Mouse (Mus musculus): Measurements from ENCODE around the gene Pld1. TPM values are rescaled to one million over a fixed set of nuclear protein-coding genes. Genes with fewer than 3 reads are reported as not detected.
A peak's percentile ranks its signal among the peaks of the same experiment; 100 is the strongest.

The Pld1 gene
- polyA plus RNA-seq, 1 experiment from 2014 or later: 8.6 TPM

DNA sequence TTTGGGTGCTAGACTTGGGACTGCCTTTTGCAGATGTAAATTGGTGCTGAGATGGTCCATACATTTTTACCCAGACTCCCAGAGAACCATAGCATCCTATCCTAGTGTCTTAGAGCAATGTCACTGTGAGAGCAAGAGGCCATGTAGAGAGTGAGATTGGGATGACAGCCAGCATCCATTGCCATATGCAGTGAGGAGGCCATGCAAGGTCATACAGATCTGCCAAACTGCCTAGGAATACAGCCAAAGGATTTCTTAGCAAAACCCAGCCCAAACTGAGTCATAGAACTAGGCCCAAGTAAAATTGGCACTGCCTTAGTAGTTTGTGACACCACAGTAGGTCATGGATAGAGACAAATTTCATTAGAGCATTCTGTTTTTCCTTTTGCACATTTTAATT lies 206.2 kb downstream of the Pld1 start:
- H3K9ac ChIP-seq (ENCODE audit: low read depth, low read length): no peak overlapping the region
- no peaks in the 10 kb centered on the region for H3K27me3 ChIP-seq (replicated peaks; ENCODE audit: control insufficient read depth, insufficient read depth, low read length)
- no peak overlapping the region for H3K4me2 ChIP-seq (ENCODE audit: low read depth, low read length)
- no peaks in the 10 kb centered on the region for H3K4me1 ChIP-seq (ENCODE audit: control insufficient read depth, insufficient read depth, low read length)
- no peak for ATAC-seq (ENCODE audit: low read depth)
- no peak overlapping the region for H3K4me3 ChIP-seq (ENCODE audit: low read depth, low read length)
- no peaks in the 10 kb centered on the region for H3K36me3 ChIP-seq (ENCODE audit: control insufficient read depth, insufficient read depth, low read length)
- no peak overlapping the region for H3K27ac ChIP-seq (replicated peaks; ENCODE audit: low read depth, low read length)
- DNase-seq (ENCODE audit: low spot score): no peak
- no peaks in the 10 kb centered on the region for H3K9me3 ChIP-seq (ENCODE audit: control insufficient read depth, low read length)

- Histone ChIP-seq H3K27me3 (replicated peaks; ENCODE audit: control insufficient read depth, insufficient read depth, low read length) (no peaks in the 10 kb centered on the region), H3K9ac (ENCODE audit: low read depth, low read length) (no peak overlapping the region), H3K27ac (replicated peaks; ENCODE audit: low read depth, low read length) (no peak overlapping the region), H3K4me3 (ENCODE audit: low read depth, low read length) (no peak overlapping the region), H3K9me3 (ENCODE audit: control insufficient read depth, low read length) (no peaks in the 10 kb centered on the region), H3K4me1 (ENCODE audit: control insufficient read depth, insufficient read depth, low read length) (no peaks in the 10 kb centered on the region), H3K36me3 (ENCODE audit: control insufficient read depth, insufficient read depth, low read length) (no peaks in the 10 kb centered on the region), H3K4me2 (ENCODE audit: low read depth, low read length) (no peak overlapping the region)
- ATAC-seq (ENCODE audit: low read depth): no peak
- WGBS: 86% methylated on average over 3 of the region's 3 CpGs
- DNase-seq (ENCODE audit: low spot score): no peak
Measured at GRCm38 (mm10) chr3:28145461-28145860, 207.0 kb downstream of the Pld1 start.

DNA sequence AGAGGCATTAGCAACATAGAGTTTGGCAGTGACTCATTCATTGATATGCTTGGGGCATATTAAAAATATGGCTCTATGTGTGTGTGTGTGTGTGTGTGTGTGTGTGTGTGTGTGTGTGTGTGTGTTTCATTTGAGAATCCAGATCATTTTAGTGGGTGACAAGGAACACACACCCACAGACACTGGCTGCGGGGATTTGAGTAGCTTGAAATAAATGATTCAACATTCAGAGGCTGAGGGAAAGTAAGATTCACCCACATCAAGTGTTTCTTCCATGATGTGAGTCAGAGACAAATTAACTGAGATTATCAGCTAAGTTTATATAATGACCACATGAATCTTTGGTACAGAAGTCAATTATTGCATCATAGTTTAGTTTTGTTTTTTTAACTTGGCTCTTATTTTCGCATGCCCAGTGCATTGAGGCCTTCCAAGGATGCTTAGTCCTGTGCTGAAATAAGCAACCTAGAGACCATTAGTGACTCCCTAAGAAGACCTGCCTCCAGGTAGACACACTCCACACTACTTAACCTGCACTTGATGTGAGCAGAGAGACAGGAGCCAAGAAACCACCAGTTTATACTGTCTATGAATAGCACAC lies 211.3 kb downstream of the Pld1 start:
- no peak overlapping the region for H3K27ac ChIP-seq (replicated peaks; ENCODE audit: low read depth, low read length)
- H3K27me3 ChIP-seq (replicated peaks; ENCODE audit: control insufficient read depth, insufficient read depth, low read length): no peaks in the 10 kb centered on the region
- 92% methylated on average over 2 of the region's 2 CpGs for WGBS
- no peaks in the 10 kb centered on the region for H3K36me3 ChIP-seq (ENCODE audit: control insufficient read depth, insufficient read depth, low read length)
- DNase-seq (ENCODE audit: low spot score): no peak
- ATAC-seq (ENCODE audit: low read depth): no peak
- H3K4me1 ChIP-seq (ENCODE audit: control insufficient read depth, insufficient read depth, low read length): no peaks in the 10 kb centered on the region
- H3K4me2 ChIP-seq (ENCODE audit: low read depth, low read length): no peak overlapping the region
- H3K9ac ChIP-seq (ENCODE audit: low read depth, low read length): no peak overlapping the region
- 0 out of 2 replicates have a peak, but pooled peaks cover 4% of the 10 kb centered on the region for H3K9me3 ChIP-seq (ENCODE audit: control insufficient read depth, low read length)
- H3K4me3 ChIP-seq (ENCODE audit: low read depth, low read length): no peak overlapping the region

- ATAC-seq (ENCODE audit: low read depth): no peak
- no peak for DNase-seq (ENCODE audit: low spot score)
- no peaks in the 10 kb centered on the region for H3K9me3 ChIP-seq (ENCODE audit: control insufficient read depth, low read length)
- H3K9ac ChIP-seq (ENCODE audit: low read depth, low read length): no peak overlapping the region
- 58% methylated on average over 2 of the region's 2 CpGs for WGBS
- no peak overlapping the region for H3K27ac ChIP-seq (replicated peaks; ENCODE audit: low read depth, low read length)
- no peak overlapping the region for H3K4me2 ChIP-seq (ENCODE audit: low read depth, low read length)
- no peaks in the 10 kb centered on the region for H3K27me3 ChIP-seq (replicated peaks; ENCODE audit: control insufficient read depth, insufficient read depth, low read length)
- no peak overlapping the region for H3K4me3 ChIP-seq (ENCODE audit: low read depth, low read length)
- no peaks in the 10 kb centered on the region for H3K4me1 ChIP-seq (ENCODE audit: control insufficient read depth, insufficient read depth, low read length)
- no peaks in the 10 kb centered on the region for H3K36me3 ChIP-seq (ENCODE audit: control insufficient read depth, insufficient read depth, low read length)
Measured at GRCm38 (mm10) chr3:28158006-28158405, 219.5 kb downstream of the Pld1 start.

DNA sequence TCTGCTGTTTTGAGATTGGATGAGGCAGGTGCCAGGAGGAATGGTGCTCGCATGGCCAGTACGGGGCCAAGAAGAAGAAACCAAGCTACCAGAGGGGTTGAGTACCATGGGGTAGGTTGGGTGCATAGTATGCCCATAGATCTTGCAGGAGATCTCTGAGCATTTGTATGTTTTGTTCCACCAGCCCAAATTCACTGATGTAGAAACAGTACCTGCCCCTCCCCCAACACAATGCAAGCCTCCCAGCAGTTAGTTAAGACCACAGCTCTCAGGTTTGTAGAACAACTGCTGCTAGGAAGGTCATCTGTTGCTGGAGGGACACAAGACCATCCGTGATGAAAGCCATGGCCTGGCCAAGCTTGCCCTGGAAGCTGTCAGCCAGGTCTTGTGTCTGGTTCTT lies 220.4 kb downstream of the Pld1 start:
- Histone ChIP-seq H3K36me3 (ENCODE audit: control insufficient read depth, insufficient read depth, low read length) (no peaks in the 10 kb centered on the region), H3K27ac (replicated peaks; ENCODE audit: low read depth, low read length) (no peak overlapping the region), H3K9ac (ENCODE audit: low read depth, low read length) (no peak overlapping the region), H3K9me3 (ENCODE audit: control insufficient read depth, low read length) (no peaks in the 10 kb centered on the region), H3K27me3 (replicated peaks; ENCODE audit: control insufficient read depth, insufficient read depth, low read length) (no peaks in the 10 kb centered on the region), H3K4me3 (ENCODE audit: low read depth, low read length) (no peak overlapping the region), H3K4me2 (ENCODE audit: low read depth, low read length) (no peak overlapping the region), H3K4me1 (ENCODE audit: control insufficient read depth, insufficient read depth, low read length) (no peaks in the 10 kb centered on the region)
- ATAC-seq (ENCODE audit: low read depth) (no peak), DNase-seq (ENCODE audit: low spot score) (no peak)
- 86% methylated on average over 3 of the region's 3 CpGs for WGBS

GRCm38 (mm10) chr3:28162346-28162745 lies 223.9 kb downstream of the Pld1 start:
- DNase-seq (ENCODE audit: low spot score): no peak
- Histone ChIP-seq H3K36me3 (ENCODE audit: control insufficient read depth, insufficient read depth, low read length) (no peaks in the 10 kb centered on the region), H3K27ac (replicated peaks; ENCODE audit: low read depth, low read length) (no peak overlapping the region), H3K27me3 (replicated peaks; ENCODE audit: control insufficient read depth, insufficient read depth, low read length) (no peaks in the 10 kb centered on the region), H3K4me3 (ENCODE audit: low read depth, low read length) (no peak overlapping the region), H3K9ac (ENCODE audit: low read depth, low read length) (no peak overlapping the region), H3K9me3 (ENCODE audit: control insufficient read depth, low read length) (no peaks in the 10 kb centered on the region), H3K4me1 (ENCODE audit: control insufficient read depth, insufficient read depth, low read length) (no peaks in the 10 kb centered on the region), H3K4me2 (ENCODE audit: low read depth, low read length) (no peak overlapping the region)
- WGBS: 93% methylated on average over 4 of the region's 4 CpGs
- ATAC-seq (ENCODE audit: low read depth): no peak

GRCm38 (mm10) chr3:28164678-28165077 lies 226.2 kb downstream of the Pld1 start:
- no peak overlapping the region for H3K4me2 ChIP-seq (ENCODE audit: low read depth, low read length)
- H3K4me1 ChIP-seq (ENCODE audit: control insufficient read depth, insufficient read depth, low read length): no peaks in the 10 kb centered on the region
- ATAC-seq (ENCODE audit: low read depth) (no peak), DNase-seq (ENCODE audit: low spot score) (no peak)
- WGBS: 61% methylated on average over 1 of the region's 1 CpGs
- no peaks in the 10 kb centered on the region for H3K36me3 ChIP-seq (ENCODE audit: control insufficient read depth, insufficient read depth, low read length)
- H3K27ac ChIP-seq (replicated peaks; ENCODE audit: low read depth, low read length): no peak overlapping the region
- H3K27me3 ChIP-seq (replicated peaks; ENCODE audit: control insufficient read depth, insufficient read depth, low read length): no peaks in the 10 kb centered on the region
- no peak overlapping the region for H3K4me3 ChIP-seq (ENCODE audit: low read depth, low read length)
- no peaks in the 10 kb centered on the region for H3K9me3 ChIP-seq (ENCODE audit: control insufficient read depth, low read length)
- H3K9ac ChIP-seq (ENCODE audit: low read depth, low read length): no peak overlapping the region

- no peak for ATAC-seq (ENCODE audit: low read depth)
- H3K4me3 ChIP-seq (ENCODE audit: low read depth, low read length): no peak overlapping the region
- no peaks in the 10 kb centered on the region for H3K9me3 ChIP-seq (ENCODE audit: control insufficient read depth, low read length)
- no peaks in the 10 kb centered on the region for H3K27me3 ChIP-seq (replicated peaks; ENCODE audit: control insufficient read depth, insufficient read depth, low read length)
- DNase-seq (ENCODE audit: low spot score): peak; percentile 85
- H3K9ac ChIP-seq (ENCODE audit: low read depth, low read length): no peak overlapping the region
- 0% methylated on average over 1 of the region's 1 CpGs for WGBS
- no peaks in the 10 kb centered on the region for H3K4me1 ChIP-seq (ENCODE audit: control insufficient read depth, insufficient read depth, low read length)
- no peak overlapping the region for H3K4me2 ChIP-seq (ENCODE audit: low read depth, low read length)
- no peak overlapping the region for H3K27ac ChIP-seq (replicated peaks; ENCODE audit: low read depth, low read length)
- H3K36me3 ChIP-seq (ENCODE audit: control insufficient read depth, insufficient read depth, low read length): no peaks in the 10 kb centered on the region
Measured at GRCm38 (mm10) chr3:28165598-28165997, 227.1 kb downstream of the Pld1 start.

- no peak for DNase-seq (ENCODE audit: low spot score)
- peaks cover 4% of the 10 kb centered on the region for H3K4me1 ChIP-seq (ENCODE audit: control insufficient read depth, insufficient read depth, low read length)
- WGBS: 83% methylated on average over 6 of the region's 6 CpGs
Measured at GRCm38 (mm10) chr3:28167796-28168505, 229.5 kb downstream of the Pld1 start.

More at GRCm38 (mm10) chr3:28167796-28168505, 229.5 kb downstream of the Pld1 start:
- Histone ChIP-seq H3K4me2 (ENCODE audit: low read depth, low read length) (no peak overlapping the region), H3K36me3 (ENCODE audit: control insufficient read depth, insufficient read depth, low read length) (no peaks in the 10 kb centered on the region), H3K9ac (ENCODE audit: low read depth, low read length) (no peak overlapping the region), H3K9me3 (ENCODE audit: control insufficient read depth, low read length) (no peaks in the 10 kb centered on the region), H3K27ac (replicated peaks; ENCODE audit: low read depth, low read length) (no peak overlapping the region), H3K4me3 (ENCODE audit: low read depth, low read length) (no peak overlapping the region), H3K27me3 (replicated peaks; ENCODE audit: control insufficient read depth, insufficient read depth, low read length) (no peaks in the 10 kb centered on the region)
- ATAC-seq (ENCODE audit: low read depth): no peak
